Mouse (Mus musculus): ENCODE results near the gene Itga2b. TPM values are rescaled to one million over a fixed set of nuclear protein-coding genes. Genes with fewer than 3 reads are reported as not detected.

Itga2b gene
- 4.4 and 6.1 TPM in 2 replicates for polyA plus RNA-seq (2015; fragmentation: Nextera tagmentation; extraction: Ambion mirVana)

GRCm38 (mm10) chr11:102469648-102470357 is at the start of gene Itga2b:
Itga2b (minus strand) TSS chr11:102470122.
- Histone ChIP-seq H3K9ac (no peak within 1 kb of the TSS), H3K27ac (no peak within 1 kb of the TSS), H3K36me3 (peaks cover 10% of the 10 kb centered on the region), H3K4me2 (replicated peaks) (no peak within 1 kb of the TSS), H3K27me3 (peaks cover 15% of the 10 kb centered on the region), H3K4me3 (no peak within 1 kb of the TSS), H3K9me3 (no peaks in the 10 kb centered on the region), H3K4me1 (peaks cover 30% of the 10 kb centered on the region)
- whole genome bisulfite sequencing: 69% methylated on average over 11 of the region's 11 CpGs
- no peak for ATAC-seq (ENCODE audit: low FRiP score, low read depth)

GRCm38 (mm10) chr11:102514793-102515424 is 45.0 kb upstream of the Itga2b start:
- 100% methylated on average over 1 of the region's 1 CpGs for WGBS
- H3K36me3 ChIP-seq: peaks cover 27% of the 10 kb centered on the region
- no peak for ATAC-seq (ENCODE audit: low FRiP score, low read depth)

GRCm38 (mm10) chr11:102510226-102510625 is 40.3 kb upstream of the Itga2b start:
- Histone ChIP-seq H3K4me3 (no peak overlapping the region), H3K27ac (no peak overlapping the region), H3K9ac (no peak overlapping the region), H3K27me3 (no peaks in the 10 kb centered on the region), H3K4me1 (no peaks in the 10 kb centered on the region), H3K4me2 (replicated peaks) (no peak overlapping the region), H3K36me3 (peaks cover 31% of the 10 kb centered on the region), H3K9me3 (no peaks in the 10 kb centered on the region)
- no peak for ATAC-seq (ENCODE audit: low FRiP score, low read depth)
- WGBS: 68% methylated on average over 6 of the region's 6 CpGs

More at GRCm38 (mm10) chr11:102514793-102515424, 45.0 kb upstream of the Itga2b start:
- no peaks in the 10 kb centered on the region for H3K4me1 ChIP-seq
- no peak overlapping the region for H3K4me3 ChIP-seq
- no peak overlapping the region for H3K27ac ChIP-seq
- H3K9me3 ChIP-seq: no peaks in the 10 kb centered on the region
- H3K9ac ChIP-seq: no peak overlapping the region
- H3K27me3 ChIP-seq: no peaks in the 10 kb centered on the region
- no peak overlapping the region for H3K4me2 ChIP-seq (replicated peaks)

GRCm38 (mm10) chr11:102496732-102497131 is 26.8 kb upstream of the Itga2b start:
- Histone ChIP-seq H3K9me3 (no peaks in the 10 kb centered on the region), H3K4me3 (no peak overlapping the region), H3K4me2 (replicated peaks) (no peak overlapping the region), H3K4me1 (no peaks in the 10 kb centered on the region), H3K36me3 (peaks cover 80% of the 10 kb centered on the region), H3K9ac (no peak overlapping the region), H3K27me3 (no peaks in the 10 kb centered on the region), H3K27ac (no peak overlapping the region)
- 88% methylated on average over 2 of the region's 2 CpGs for WGBS
- ATAC-seq (ENCODE audit: low FRiP score, low read depth): no peak

GRCm38 (mm10) chr11:102496206-102496605 is 26.3 kb upstream of the Itga2b start:
- Histone ChIP-seq H3K9ac (no peak overlapping the region), H3K4me1 (no peaks in the 10 kb centered on the region), H3K4me3 (no peak overlapping the region), H3K9me3 (no peaks in the 10 kb centered on the region), H3K4me2 (replicated peaks) (no peak overlapping the region), H3K27me3 (no peaks in the 10 kb centered on the region), H3K27ac (no peak overlapping the region), H3K36me3 (peaks cover 78% of the 10 kb centered on the region)
- 89% methylated on average over 2 of the region's 2 CpGs for WGBS
- ATAC-seq (ENCODE audit: low FRiP score, low read depth): no peak

- no peak overlapping the region for H3K4me2 ChIP-seq (replicated peaks)
- no peak overlapping the region for H3K4me3 ChIP-seq
- no peaks in the 10 kb centered on the region for H3K4me1 ChIP-seq
- H3K9ac ChIP-seq: no peak overlapping the region
- H3K9me3 ChIP-seq: no peaks in the 10 kb centered on the region
- peaks cover 78% of the 10 kb centered on the region for H3K36me3 ChIP-seq
- no peaks in the 10 kb centered on the region for H3K27me3 ChIP-seq
- no peak overlapping the region for H3K27ac ChIP-seq
- no peak for ATAC-seq (ENCODE audit: low FRiP score, low read depth)
- WGBS: 94% methylated on average over 5 of the region's 5 CpGs
These were observed 25.8 kb upstream of the Itga2b start for GRCm38 (mm10) chr11:102495742-102496141.

GRCm38 (mm10) chr11:102495114-102495513 is 25.2 kb upstream of the Itga2b start:
- no peak overlapping the region for H3K4me2 ChIP-seq (replicated peaks)
- WGBS: 95% methylated on average over 6 of the region's 6 CpGs
- no peak overlapping the region for H3K27ac ChIP-seq
- H3K9me3 ChIP-seq: no peaks in the 10 kb centered on the region
- H3K27me3 ChIP-seq: no peaks in the 10 kb centered on the region
- peaks cover 75% of the 10 kb centered on the region for H3K36me3 ChIP-seq
- no peaks in the 10 kb centered on the region for H3K4me1 ChIP-seq
- ATAC-seq (ENCODE audit: low FRiP score, low read depth): no peak
- H3K4me3 ChIP-seq: no peak overlapping the region
- no peak overlapping the region for H3K9ac ChIP-seq

- no peak for ATAC-seq (ENCODE audit: low FRiP score, low read depth)
- Histone ChIP-seq H3K4me3 (no peak overlapping the region), H3K4me2 (replicated peaks) (no peak overlapping the region), H3K4me1 (no peaks in the 10 kb centered on the region), H3K9me3 (no peaks in the 10 kb centered on the region), H3K36me3 (peaks cover 66% of the 10 kb centered on the region), H3K27me3 (no peaks in the 10 kb centered on the region), H3K27ac (no peak overlapping the region), H3K9ac (no peak overlapping the region)
- 84% methylated on average over 7 of the region's 7 CpGs for WGBS
These were observed 24.2 kb upstream of the Itga2b start for GRCm38 (mm10) chr11:102494063-102494650.

GRCm38 (mm10) chr11:102493241-102493640 is 23.3 kb upstream of the Itga2b start:
- no peaks in the 10 kb centered on the region for H3K4me1 ChIP-seq
- H3K4me3 ChIP-seq: no peak overlapping the region
- no peak overlapping the region for H3K4me2 ChIP-seq (replicated peaks)
- ATAC-seq (ENCODE audit: low FRiP score, low read depth): no peak
- no peaks in the 10 kb centered on the region for H3K9me3 ChIP-seq
- 79% methylated on average over 2 of the region's 2 CpGs for WGBS
- no peak overlapping the region for H3K27ac ChIP-seq
- H3K36me3 ChIP-seq: peaks cover 60% of the 10 kb centered on the region
- no peaks in the 10 kb centered on the region for H3K27me3 ChIP-seq
- no peak overlapping the region for H3K9ac ChIP-seq

- H3K36me3 ChIP-seq: peaks cover 52% of the 10 kb centered on the region
- no peak overlapping the region for H3K9ac ChIP-seq
- no peak for ATAC-seq (ENCODE audit: low FRiP score, low read depth)
- H3K27ac ChIP-seq: no peak overlapping the region
- H3K27me3 ChIP-seq: no peaks in the 10 kb centered on the region
- WGBS: 94% methylated on average over 2 of the region's 2 CpGs
- no peak overlapping the region for H3K4me3 ChIP-seq
- no peak overlapping the region for H3K4me2 ChIP-seq (replicated peaks)
- H3K9me3 ChIP-seq: no peaks in the 10 kb centered on the region
- H3K4me1 ChIP-seq: no peaks in the 10 kb centered on the region
These were observed 18.0 kb upstream of the Itga2b start for GRCm38 (mm10) chr11:102487901-102488300.

- Histone ChIP-seq H3K27me3 (no peaks in the 10 kb centered on the region), H3K4me3 (no peak overlapping the region), H3K4me1 (no peaks in the 10 kb centered on the region), H3K9ac (no peak overlapping the region), H3K27ac (no peak overlapping the region), H3K4me2 (replicated peaks) (no peak overlapping the region), H3K36me3 (peaks cover 52% of the 10 kb centered on the region), H3K9me3 (no peaks in the 10 kb centered on the region)
- 74% methylated on average over 11 of the region's 11 CpGs for WGBS
- ATAC-seq (ENCODE audit: low FRiP score, low read depth): peak; percentile 80; the same call in 1 of the 2 replicates
These were observed 16.9 kb upstream of the Itga2b start for GRCm38 (mm10) chr11:102486733-102487386.

GRCm38 (mm10) chr11:102481779-102482178 is 11.9 kb upstream of the Itga2b start:
- 93% methylated on average over 10 of the region's 10 CpGs for WGBS

More at GRCm38 (mm10) chr11:102481779-102482178, 11.9 kb upstream of the Itga2b start:
- Histone ChIP-seq H3K4me1 (no peaks in the 10 kb centered on the region), H3K27ac (no peak overlapping the region), H3K9ac (no peak overlapping the region), H3K4me3 (no peak overlapping the region), H3K36me3 (peaks cover 84% of the 10 kb centered on the region), H3K27me3 (no peaks in the 10 kb centered on the region), H3K4me2 (replicated peaks) (no peak overlapping the region), H3K9me3 (no peaks in the 10 kb centered on the region)
- no peak for ATAC-seq (ENCODE audit: low FRiP score, low read depth)
